Mouse (Mus musculus) embryonic facial prominence, embryonic 14.5 days (tissue): ENCODE data around the gene Sema4g. TPM values are rescaled to one million over a fixed set of nuclear protein-coding genes. Genes with fewer than 3 reads are reported as not detected.

ENCODE experiments used
- ATAC-seq: fragments of 200-750 bp; cut with Nextera tagmentation; 2 replicates; pipeline ENCODE4 v1.8.0; 2017; ENCODE audit warnings: low read depth, moderate number of reproducible peaks, moderate TSS enrichment
- DNase-seq: peaks from one replicate; pipeline ENCODE4 v3.0.0-alpha.2; 2015; ENCODE audit warnings: low spot score
- H3K27ac ChIP-seq: fragments of 300-500 bp; sonication (generic); replicated peaks from 2 replicates; pipeline ENCODE4 v1.5.1; 2014; ENCODE audit warnings: low read depth, mild to moderate bottlenecking, low read length, moderate library complexity
- H3K27me3 ChIP-seq: fragments of 300-500 bp; sonication (generic); replicated peaks from 2 replicates; pipeline ENCODE4 v1.6.1; 2014; ENCODE audit warnings: low read length; ENCODE audit not compliant: control insufficient read depth, insufficient read depth
- H3K36me3 ChIP-seq: fragments of 300-500 bp; sonication (generic); 2 replicates; pipeline ENCODE4 v1.6.1; 2014; ENCODE audit warnings: low read length, mixed read lengths; ENCODE audit not compliant: control insufficient read depth, insufficient read depth
- H3K4me1 ChIP-seq: fragments of 300-500 bp; sonication (generic); 2 replicates; pipeline ENCODE4 v1.6.1; 2014; ENCODE audit warnings: antibody characterized with exemption, low read length; ENCODE audit not compliant: control insufficient read depth, insufficient read depth
- H3K4me2 ChIP-seq: fragments of 300-500 bp; sonication (generic); 2 replicates; pipeline ENCODE4 v1.6.1; 2014; ENCODE audit warnings: low read depth, mild to moderate bottlenecking, low read length, moderate library complexity, mixed read lengths
- H3K4me3 ChIP-seq: fragments of 300-500 bp; sonication (generic); 2 replicates; pipeline ENCODE4 v1.5.1; 2014; ENCODE audit warnings: low read depth, mild to moderate bottlenecking, low read length
- H3K9ac ChIP-seq: fragments of 300-500 bp; sonication (generic); 2 replicates; pipeline ENCODE4 v1.6.1; 2014; ENCODE audit warnings: low read depth, mild to moderate bottlenecking, low read length, moderate library complexity, mixed read lengths
- H3K9me3 ChIP-seq: fragments of 300-500 bp; sonication (generic); 2 replicates; pipeline ENCODE4 v1.6.1; 2016; ENCODE audit warnings: low read length; ENCODE audit not compliant: control insufficient read depth
- WGBS: fragments of 180-500 bp; shearing (Covaris S2); extraction: QIAGEN DNeasy Blood & Tissue Kit; methylation state at CpG from one replicate; pipeline ENCODE4 v1.1.7; 2014; 5-methylcytosine and 5-hydroxymethylcytosine counted together
- polyA plus RNA-seq: library from polyadenylated mRNA; unstranded; fragments of >200 nt; fragmentation: Nextera tagmentation; extraction: Ambion mirVana; gene quantifications from 2 replicates; pipeline ENCODE4 v1.2.1, GENCODE M21; 2014

Gene Sema4g
- 2.9 and 4.3 TPM in 2 replicates for polyA plus RNA-seq

DNA sequence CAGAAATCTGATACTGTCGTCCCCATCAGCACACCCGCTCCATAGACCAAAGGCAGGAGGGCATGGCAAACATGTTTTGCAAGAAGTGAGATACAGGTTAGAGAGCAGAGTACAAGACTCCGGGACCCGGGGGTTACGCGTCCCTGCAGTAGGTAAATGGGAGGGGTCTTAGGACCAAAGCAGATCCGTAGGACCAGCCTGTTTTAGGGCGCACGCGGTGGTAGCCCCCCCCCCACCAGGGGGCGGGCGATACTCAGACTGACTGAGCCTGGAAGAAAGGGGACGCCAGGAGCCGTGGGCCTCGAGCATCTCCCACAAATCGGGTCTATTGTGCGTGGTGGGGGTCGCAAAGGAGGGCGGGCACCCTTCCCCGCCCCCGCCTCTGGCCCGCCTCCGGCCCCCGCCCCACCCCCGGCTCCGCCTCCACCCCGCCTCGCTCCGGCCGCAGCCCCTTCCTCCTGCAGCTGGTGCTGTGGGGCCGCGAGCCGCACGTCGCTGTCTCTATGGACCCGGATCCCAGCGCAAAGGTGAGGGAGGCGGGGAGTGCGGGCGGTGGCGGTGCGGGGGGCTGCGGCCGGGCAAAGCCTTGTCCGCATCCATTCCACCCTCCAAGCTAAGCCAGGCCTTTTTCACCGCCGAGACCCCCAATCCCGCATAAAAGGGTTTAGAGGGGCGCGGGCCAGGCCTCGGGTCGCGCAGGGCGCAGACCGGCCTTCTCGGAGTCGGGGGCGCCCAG is at the start of gene Sema4g:
Gene Sema4g (plus strand): TSS at position 271 of the 736 bp plus-strand sequence.
- peak within 1 kb of the TSS; percentile 75 for H3K4me3 ChIP-seq
- H3K4me2 ChIP-seq, result peak within 1 kb of the TSS; percentile 99
- H3K27me3 ChIP-seq, result no peaks in the 10 kb centered on the region
- WGBS, result under 1% methylated on average over 23 of the region's 58 CpGs
- peaks cover 6% of the 10 kb centered on the region; the same call in 1 of the 2 replicates for H3K36me3 ChIP-seq
- ATAC-seq, result peak; percentile 83
- H3K9me3 ChIP-seq, result no peaks in the 10 kb centered on the region
- H3K9ac ChIP-seq, result peak within 1 kb of the TSS; percentile 83
- peak within 1 kb of the TSS; percentile 44; the same call in 1 of the 2 replicates for H3K27ac ChIP-seq
- H3K4me1 ChIP-seq, result peaks cover 14% of the 10 kb centered on the region
- DNase-seq, result peak; percentile 59

DNA sequence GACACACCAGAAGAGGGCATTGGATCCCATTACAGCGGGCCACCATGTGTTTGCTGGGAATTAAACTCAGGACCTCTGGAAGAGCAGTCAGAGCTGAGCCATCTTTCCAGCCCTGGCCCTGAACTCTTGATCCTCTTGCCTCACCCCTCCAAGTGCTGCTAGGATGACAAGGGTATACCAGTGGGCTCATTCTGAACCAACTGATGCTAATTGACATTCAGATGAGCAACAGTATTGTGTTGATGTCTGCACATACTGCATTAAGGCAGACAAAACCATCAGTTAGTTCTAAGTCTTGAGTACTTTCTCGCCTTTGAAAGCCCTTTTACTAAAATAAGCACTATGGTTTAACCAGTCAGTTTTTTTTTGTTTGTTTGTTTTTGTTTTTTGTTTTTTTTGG is 29.3 kb upstream of the Sema4g start:
- no peak overlapping the region for H3K9ac ChIP-seq
- no peaks in the 10 kb centered on the region for H3K4me1 ChIP-seq
- H3K9me3 ChIP-seq, result no peaks in the 10 kb centered on the region
- DNase-seq (no peak), ATAC-seq (no peak)
- WGBS, result 94% methylated on average over 2 of the region's 2 CpGs
- H3K4me3 ChIP-seq, result no peak overlapping the region
- H3K27me3 ChIP-seq, result no peaks in the 10 kb centered on the region
- H3K36me3 ChIP-seq, result peaks cover 90% of the 10 kb centered on the region
- no peak overlapping the region for H3K4me2 ChIP-seq
- H3K27ac ChIP-seq, result no peak overlapping the region

DNA sequence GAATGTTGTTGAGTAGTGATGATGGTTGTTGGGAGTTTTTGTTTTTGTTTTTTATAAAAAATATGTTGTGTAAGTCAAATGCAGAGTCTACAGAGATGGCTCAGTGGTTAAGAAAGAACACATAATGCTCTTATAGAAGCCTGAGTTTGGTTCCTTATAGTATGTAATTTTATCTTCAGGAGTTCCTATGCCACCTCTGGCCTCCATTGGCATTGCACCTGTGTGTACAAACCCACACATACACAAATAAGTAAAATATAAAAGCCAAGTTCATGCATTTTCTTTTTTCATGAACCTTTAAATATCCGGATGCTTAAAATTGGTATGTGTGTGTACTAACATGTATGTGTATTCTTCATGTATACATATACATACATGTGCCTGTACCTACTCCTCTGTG is 22.9 kb upstream of the Sema4g start:
- DNase-seq, result no peak

DNA sequence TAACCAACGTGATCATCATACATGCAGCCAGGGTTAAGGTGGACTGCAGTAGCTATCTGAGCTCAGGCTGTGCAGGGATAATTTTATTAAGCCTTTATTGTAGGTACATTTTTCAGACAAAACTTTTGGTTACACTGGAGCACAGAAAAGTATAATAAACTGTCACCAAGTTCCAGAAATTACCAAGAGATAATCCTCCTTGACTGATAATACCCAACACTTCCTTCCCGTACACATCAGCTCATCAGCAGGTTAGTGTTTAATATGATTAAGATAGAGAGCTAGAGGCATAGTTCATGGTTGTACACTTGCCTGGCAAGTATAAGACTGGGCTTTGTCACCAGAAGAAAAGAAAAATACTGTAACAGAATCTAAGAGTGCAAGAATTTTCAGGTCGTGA is 20.6 kb upstream of the Sema4g start:
- Histone ChIP-seq H3K4me3 (no peak overlapping the region), H3K4me2 (no peak overlapping the region), H3K9ac (no peak overlapping the region), H3K36me3 (peaks cover 92% of the 10 kb centered on the region), H3K27me3 (no peaks in the 10 kb centered on the region), H3K4me1 (no peaks in the 10 kb centered on the region), H3K9me3 (no peaks in the 10 kb centered on the region), H3K27ac (no peak overlapping the region)
- 90% methylated on average over 3 of the region's 3 CpGs for whole genome bisulfite sequencing
- DNase-seq, result no peak
- ATAC-seq, result no peak

More for the DNA sequence above, 22.9 kb upstream of the Sema4g start:
- WGBS, result 100% methylated on average over 1 of the region's 1 CpGs
- Histone ChIP-seq H3K9me3 (no peaks in the 10 kb centered on the region), H3K27me3 (no peaks in the 10 kb centered on the region), H3K9ac (no peak overlapping the region), H3K4me3 (no peak overlapping the region), H3K4me2 (no peak overlapping the region), H3K27ac (no peak overlapping the region), H3K4me1 (no peaks in the 10 kb centered on the region), H3K36me3 (peaks cover 91% of the 10 kb centered on the region)
- ATAC-seq, result no peak

DNA sequence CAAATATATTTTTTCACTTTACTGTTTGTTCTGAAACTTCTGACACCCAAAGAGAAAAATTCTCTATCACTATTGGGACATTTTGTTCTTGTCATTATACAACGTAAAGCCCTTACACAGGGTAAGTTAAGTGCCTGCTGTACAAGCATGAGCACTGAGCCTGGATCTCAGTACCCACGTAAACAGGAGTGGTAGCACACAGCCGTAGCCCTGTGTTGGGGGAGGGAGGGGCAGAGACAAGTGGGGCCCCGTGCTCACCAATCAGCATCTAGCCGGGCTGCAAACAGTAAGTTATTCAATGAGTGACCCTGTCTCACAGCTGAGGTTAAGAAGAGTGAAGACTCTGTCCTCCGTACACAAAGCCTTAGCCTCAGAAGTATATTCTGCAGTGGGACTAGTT is 12.3 kb upstream of the Sema4g start:
- Histone ChIP-seq H3K27ac (no peak overlapping the region), H3K4me3 (no peak overlapping the region), H3K27me3 (no peaks in the 10 kb centered on the region), H3K4me1 (no peaks in the 10 kb centered on the region), H3K9ac (no peak overlapping the region), H3K36me3 (peaks cover 98% of the 10 kb centered on the region), H3K9me3 (no peaks in the 10 kb centered on the region), H3K4me2 (no peak overlapping the region)
- ATAC-seq (no peak), DNase-seq (no peak)
- WGBS, result 74% methylated on average over 6 of the region's 6 CpGs

DNA sequence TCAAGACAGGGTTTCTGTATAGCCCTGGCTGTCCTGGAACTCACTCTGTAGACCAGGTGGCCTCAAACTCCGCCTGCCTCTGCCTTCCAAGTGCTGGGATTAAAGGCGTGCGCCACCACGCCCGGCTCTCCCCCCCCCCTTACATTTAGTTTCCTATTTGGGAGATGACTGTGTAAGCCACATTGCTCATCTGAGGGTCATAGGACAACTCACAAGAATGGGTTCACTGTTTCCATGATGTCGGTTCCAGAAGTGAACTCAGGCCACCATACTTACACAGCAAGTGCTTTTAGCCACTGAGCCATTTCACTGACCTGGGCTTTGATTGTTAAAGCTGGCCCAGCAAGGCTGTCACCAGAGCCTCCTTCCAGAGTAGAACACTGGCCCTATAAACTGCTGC is 11.8 kb upstream of the Sema4g start:
- DNase-seq, result no peak
- no peak overlapping the region for H3K4me3 ChIP-seq
- 83% methylated on average over 6 of the region's 6 CpGs for WGBS
- ATAC-seq, result no peak
- H3K9me3 ChIP-seq, result no peaks in the 10 kb centered on the region
- H3K27me3 ChIP-seq, result no peaks in the 10 kb centered on the region
- H3K27ac ChIP-seq, result no peak overlapping the region
- H3K4me1 ChIP-seq, result no peaks in the 10 kb centered on the region
- H3K36me3 ChIP-seq, result peaks cover 97% of the 10 kb centered on the region
- H3K9ac ChIP-seq, result no peak overlapping the region
- H3K4me2 ChIP-seq, result no peak overlapping the region

DNA sequence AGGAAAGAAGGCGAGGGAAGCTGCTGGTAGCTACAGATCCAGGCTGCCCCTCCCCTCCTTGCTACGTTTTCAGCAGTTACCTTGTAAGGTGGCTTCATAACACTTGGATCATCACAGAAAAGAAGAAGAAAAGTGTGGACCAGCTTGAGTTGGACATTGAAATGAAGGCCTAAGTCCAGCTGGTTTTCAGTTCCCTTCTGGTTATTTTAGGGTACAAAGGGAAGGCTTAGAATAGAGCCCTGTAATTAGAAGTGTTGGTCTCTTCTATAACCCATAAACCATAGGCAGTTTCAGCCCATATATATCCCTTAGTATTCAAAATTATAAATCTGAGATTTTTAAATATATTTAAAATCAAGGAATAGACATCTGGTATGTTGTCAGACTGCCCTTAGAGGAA is 8.1 kb upstream of the Sema4g start:
- H3K9me3 ChIP-seq, result no peaks in the 10 kb centered on the region
- 79% methylated on average over 2 of the region's 2 CpGs for WGBS
- no peak overlapping the region for H3K4me3 ChIP-seq
- no peak overlapping the region for H3K4me2 ChIP-seq
- DNase-seq (no peak), ATAC-seq (no peak)
- no peak overlapping the region for H3K9ac ChIP-seq
- no peaks in the 10 kb centered on the region for H3K27me3 ChIP-seq
- H3K27ac ChIP-seq, result no peak overlapping the region
- H3K36me3 ChIP-seq, result peaks cover 65% of the 10 kb centered on the region
- H3K4me1 ChIP-seq, result no peaks in the 10 kb centered on the region

DNA sequence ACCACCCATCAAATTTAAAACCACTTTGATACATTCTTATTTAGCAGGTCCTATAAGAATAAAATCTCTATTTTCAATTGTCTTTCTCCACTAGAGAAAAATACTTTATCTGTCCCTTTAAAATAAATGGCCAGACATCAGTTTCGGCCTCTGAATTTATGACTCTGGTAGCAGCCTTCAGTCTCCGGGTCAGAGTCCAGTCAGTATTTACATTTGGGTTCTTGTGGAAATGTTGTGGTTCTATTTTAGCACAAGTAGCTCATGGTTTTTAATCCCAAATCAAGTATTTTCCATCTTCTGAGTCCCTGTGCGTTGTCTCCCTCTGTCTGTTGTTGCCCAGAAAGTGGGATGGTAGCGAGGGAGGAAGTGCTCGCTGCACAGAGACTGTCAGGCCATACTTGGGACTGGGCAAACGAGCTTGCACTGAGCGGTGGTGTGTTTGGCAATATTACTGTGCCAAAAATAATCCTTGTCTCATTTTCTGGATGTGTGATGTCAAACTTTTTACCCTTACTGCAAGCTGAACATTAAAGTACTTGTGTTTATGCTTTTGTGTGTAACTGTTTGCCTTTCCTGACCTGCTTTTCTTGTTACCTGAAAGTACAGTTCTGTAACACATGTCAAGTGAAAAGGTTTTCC is 6.3 kb upstream of the Sema4g start:
- peaks cover 47% of the 10 kb centered on the region for H3K36me3 ChIP-seq
- no peak overlapping the region for H3K4me3 ChIP-seq
- no peak overlapping the region for H3K4me2 ChIP-seq
- H3K4me1 ChIP-seq, result no peaks in the 10 kb centered on the region
- 89% methylated on average over 7 of the region's 7 CpGs for WGBS
- H3K9me3 ChIP-seq, result no peaks in the 10 kb centered on the region
- no peak for DNase-seq
- H3K27me3 ChIP-seq, result no peaks in the 10 kb centered on the region
- ATAC-seq, result no peak
- no peak overlapping the region for H3K9ac ChIP-seq
- H3K27ac ChIP-seq, result no peak overlapping the region
